Mouse (Mus musculus) cortical plate, adult 2 months (tissue): ENCODE measurements around the gene Chst12.

Source experiments
- CTCF ChIP-seq: fragments of 200-500 bp; IDR thresholded peaks from 2 replicates; pipeline ENCODE4 v1.5.1; 2011; ENCODE audit warnings: mild to moderate bottlenecking, control low read depth, low read length; ENCODE audit not compliant: insufficient read depth; ENCODE audit errors: extremely low read depth
- POLR2A ChIP-seq: fragments of 200-500 bp; IDR thresholded peaks from 2 replicates; pipeline ENCODE4 v1.6.1; 2011; ENCODE audit warnings: mild to moderate bottlenecking, low read length, control low read depth; ENCODE audit not compliant: insufficient read depth; ENCODE audit errors: extremely low read depth

GRCm38 (mm10) chr5:140566271-140566670, 60.9 kb downstream of the Chst12 start:
- TF ChIP-seq POLR2A: no peak
- no peak for TF ChIP-seq CTCF
